Mouse (Mus musculus) MEL-GATA-1-ER (cell line): ENCODE measurements around the gene Rai14.
A peak's percentile ranks its signal among the peaks of the same experiment; 100 is the strongest.

Experiments used
- DNase-seq: peaks from one replicate; pipeline ENCODE4 v3.0.0-alpha.2; 2012; ENCODE audit warnings: low read depth; ENCODE audit errors: extremely low read depth

Rai14 gene

DNA sequence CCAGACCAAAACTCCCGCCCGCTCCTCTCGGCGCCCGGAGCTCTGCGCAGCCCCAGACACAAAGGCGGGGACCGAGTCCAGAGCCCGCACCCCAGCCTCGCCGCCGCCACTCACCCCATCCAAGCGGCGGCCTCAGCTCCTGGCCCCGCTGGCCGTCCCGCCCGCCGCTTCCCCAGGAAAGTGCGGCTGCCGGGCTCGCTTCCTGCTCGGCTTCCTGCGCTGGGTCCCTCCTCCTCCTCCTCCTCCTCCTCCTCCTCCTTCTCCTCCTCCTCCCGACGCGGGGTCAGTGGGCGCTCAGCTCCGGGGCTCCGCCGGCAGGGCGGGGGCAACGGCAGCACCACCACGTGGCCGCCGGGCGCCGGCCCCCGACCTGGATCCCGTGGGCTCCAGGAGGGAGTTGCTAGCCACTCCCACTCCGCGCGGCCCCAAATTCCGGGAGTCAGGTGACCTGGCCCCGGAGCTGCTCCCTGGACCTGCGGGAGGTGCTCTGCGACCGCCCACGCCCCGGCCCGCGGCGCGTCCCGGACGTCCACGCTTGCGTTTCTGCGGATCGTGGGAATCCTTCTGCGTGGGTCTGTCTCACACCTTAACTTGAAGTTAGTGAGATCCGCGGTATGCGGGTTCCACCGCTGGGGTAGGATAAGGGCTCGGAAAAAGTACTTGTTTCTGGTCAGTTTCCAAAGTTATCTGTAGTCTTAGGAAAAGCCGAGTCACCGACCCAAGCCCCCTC lies at the start of gene Rai14:
Gene Rai14 (minus strand): TSS at position 216 of the 730 bp plus-strand sequence.
- DNase-seq = no peak

DNA sequence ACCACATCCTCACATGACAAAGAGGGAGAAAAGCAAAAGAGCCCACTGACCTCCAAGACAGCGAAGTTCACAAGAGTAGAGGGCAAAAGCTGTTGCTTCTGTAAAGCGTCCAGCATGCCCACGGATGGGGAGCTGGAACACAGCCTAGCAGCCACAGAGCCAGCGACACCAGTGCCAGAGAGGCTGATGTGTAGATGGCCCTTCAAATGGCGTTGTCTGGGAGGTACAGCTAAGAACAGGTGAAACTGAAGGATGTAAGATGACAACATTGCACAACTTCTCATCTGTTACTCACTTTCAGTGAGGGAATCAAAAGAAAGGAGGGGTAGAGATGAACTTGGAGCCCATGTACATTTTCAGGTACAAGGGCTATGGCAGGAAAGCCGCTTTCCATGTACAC lies 47.0 kb upstream of the Rai14 start:
- DNase-seq = no peak

DNA sequence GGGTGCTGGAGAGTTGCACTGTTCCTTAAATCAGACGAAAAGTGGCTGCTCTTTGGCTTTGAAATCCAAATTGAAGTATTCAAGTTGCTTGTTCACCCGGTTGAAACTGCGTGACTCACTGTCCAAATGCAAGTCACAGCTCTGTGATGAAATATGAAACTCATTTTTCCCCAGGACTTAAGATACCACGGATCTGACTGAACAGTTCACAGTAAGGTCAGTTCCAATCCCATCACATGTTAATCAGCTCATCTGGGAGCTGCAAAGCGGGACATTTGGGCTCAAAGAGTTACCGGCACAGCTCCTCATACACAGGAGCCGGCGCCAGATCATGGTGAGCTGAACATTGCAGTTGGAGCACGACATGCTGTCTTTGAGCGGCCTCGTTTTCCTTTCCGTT lies 45.6 kb upstream of the Rai14 start:
- no peak for DNase-seq

DNA sequence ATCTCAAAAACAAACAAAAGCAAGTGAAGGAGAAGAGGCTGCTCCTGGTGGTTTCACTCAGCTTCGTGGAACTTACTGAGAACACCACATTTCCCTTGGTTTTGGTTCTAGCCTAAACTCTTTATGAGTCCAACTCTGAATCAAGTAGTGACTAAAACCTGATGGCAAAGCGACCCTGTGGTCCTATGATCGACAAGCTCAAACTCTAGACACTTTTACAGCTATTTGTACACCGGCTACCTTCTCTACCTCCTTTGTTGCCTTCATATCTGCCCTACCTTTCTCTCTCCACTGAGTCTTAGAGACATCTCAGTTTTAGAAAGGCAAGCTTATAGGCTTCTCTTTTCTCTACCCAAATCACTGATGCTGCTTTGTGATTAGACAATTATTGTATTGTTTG lies 45.0 kb upstream of the Rai14 start:
- no peak for DNase-seq

DNA sequence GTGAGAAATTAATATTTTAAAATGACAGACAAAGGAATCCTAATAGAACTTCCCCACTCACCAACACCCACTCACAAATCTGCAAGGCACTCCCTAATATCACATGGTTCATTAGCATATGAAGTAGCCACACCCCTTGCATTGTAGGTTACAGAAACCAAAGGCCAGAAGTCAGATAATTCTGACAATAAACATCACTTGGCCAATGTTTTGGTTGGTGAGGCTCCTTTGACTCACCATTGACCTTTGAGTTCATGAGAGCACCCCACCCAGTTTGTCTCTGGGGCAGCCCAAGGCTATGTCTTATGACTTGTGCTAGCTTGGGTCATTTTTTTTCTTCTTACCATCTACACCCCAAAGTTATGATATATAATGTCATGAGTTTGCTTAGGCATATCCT lies 44.4 kb upstream of the Rai14 start:
- DNase-seq = no peak

DNA sequence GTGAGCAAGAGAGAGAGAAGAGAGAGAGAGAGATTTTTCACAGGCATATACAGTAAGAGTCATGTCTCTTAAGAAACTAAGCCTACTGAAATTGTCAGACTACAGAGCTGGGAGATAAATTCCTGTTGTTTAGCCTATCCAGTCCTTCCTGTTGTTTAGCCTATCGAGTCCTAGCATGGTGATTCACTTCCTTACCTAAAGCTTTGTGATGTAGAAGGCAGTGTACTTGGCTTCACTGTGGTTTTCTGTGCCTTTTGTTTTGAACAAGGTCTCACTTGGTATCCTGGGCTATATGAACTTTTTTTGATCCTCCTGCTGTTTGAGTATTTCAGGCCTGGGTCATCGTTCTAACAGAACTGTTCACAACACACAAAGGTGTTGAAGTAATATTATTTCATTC lies 36.7 kb upstream of the Rai14 start:
- no peak for DNase-seq

DNA sequence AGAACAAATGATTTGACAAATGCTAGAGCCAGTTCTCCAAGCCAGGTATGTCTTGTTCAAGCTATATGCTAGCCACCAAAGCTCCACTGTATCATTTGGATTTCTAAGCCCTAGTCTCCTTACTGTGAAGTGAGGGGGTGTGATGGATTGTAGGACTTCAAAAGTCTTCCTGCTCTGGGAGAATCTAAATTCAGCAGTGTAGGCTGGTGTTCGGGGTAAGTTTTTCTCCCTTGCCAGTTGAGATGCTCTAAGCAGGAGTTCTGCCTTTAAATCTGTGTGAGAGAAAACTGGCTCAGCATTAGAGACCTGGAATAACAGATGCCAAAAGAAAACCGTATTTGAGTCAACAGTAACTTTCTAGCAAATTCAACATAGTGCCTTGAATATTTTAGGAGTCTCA lies 35.9 kb upstream of the Rai14 start:
- no peak for DNase-seq

DNA sequence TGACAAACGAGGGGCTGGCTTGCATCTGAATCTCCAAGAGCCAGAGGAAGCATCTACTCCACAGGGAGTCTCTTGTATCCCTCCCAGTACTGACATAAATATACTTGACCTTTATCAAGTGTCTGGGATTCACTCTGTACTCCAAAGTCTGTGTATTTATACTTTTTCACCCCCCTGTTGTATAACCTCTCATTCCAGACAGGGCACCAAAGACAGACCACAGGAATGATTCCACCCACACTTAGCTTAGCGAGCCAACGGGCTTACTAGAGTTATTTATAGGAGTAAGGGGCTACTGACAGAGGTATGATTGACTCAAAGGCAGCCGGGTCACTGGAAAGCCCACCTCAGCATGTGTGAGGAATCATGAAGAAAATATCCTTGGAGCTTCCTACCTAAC lies 35.3 kb upstream of the Rai14 start:
- no peak for DNase-seq

GRCm38 (mm10) chr15:10747638-10748037 lies 33.2 kb upstream of the Rai14 start:
- DNase-seq = peak; percentile 59

GRCm38 (mm10) chr15:10747226-10747625 lies 32.8 kb upstream of the Rai14 start:
- DNase-seq = no peak

DNA sequence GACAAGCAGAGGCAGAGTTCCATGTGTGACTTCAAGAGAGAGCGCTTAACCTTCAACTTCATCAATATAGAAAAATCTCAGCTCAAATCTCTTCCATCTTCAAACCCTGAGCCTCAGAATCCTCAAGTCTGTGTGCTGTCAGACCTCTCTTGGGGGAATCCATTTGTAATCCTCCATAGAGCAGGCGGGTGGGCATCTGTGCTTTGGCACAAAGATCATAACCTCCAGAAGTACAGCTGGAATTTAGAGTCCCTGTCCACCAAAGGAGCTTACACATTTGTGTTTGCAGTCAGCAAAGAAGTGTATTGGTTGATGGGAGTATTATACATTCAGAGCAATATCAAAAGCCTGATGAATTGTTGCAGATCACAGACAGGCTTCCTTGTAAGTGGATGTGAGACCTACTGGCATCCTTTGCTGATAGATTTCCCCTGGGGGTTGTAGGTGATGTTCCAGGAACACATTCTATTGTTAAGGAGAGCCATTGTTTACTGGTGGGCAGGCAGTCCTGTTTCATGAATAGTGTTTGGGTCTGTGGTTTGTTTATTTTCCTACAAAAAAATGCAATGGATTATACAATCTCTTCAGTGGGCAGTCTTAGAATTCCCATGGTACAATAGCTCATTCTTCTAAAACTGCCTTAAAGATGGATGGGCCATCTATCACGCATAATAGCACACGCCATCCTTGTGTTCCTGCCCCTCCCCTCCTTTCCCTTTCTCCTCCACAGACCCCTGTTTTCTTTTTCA lies 32.1 kb upstream of the Rai14 start:
- no peak for DNase-seq

DNA sequence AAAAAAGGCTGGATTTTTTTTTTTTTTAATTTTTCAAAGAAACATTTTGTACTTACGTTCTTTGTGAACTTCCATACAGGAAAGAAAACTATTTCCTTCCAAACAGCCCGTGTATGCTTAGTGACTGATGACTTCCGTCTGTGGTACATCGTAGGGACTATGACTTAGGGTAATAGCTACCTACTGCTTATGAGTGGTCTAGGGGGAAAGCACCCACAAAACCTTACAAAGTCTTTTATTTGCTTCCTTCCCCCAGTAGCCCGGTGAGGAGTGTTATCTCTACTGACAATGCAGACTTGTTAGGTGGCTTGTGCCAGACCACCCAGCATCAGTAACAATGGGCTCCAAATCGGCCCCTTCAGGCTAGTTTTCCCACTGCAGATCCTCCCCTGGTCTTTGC lies 28.0 kb upstream of the Rai14 start:
- no peak for DNase-seq

- DNase-seq = no peak
These were observed 24.9 kb upstream of the Rai14 start for GRCm38 (mm10) chr15:10739279-10739678.

DNA sequence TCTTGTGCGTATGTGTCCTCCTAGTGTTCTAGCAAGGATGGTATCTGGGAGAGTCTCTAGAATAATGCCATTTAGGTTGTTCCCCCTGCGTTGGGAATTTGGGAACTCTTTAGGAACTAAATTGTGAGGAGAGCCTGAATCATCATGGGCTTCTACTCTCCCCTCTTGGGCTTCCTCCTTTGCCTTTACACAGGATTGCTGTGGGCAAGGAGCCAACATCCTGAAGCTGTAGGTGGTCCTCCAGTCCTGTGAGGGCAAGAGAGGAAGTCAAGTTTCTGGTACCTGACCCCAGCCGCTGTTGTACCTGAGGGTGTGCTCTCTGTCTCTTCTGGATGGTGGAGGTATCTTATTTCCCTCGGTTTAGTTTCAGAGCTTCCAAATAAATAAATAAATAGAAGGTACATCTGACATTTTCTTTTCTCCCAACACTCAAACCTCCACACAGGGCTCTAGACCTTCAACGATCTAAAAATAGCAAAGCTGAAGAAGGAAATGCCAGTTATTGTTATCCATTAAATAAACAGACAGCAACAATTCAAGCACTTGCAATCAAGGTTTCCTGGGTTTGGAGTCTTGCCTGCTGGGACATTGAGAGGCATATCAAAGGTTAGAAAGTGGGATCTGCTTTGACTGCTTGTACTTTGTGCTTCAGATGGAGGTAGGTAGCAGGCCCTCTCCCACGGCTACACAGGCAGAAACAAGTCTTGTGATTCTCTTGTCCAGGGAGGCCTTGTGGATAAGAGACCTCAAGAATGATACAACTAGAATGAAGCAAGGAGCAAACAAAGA lies 24.1 kb upstream of the Rai14 start:
- DNase-seq = no peak

GRCm38 (mm10) chr15:10735948-10736347 lies 21.5 kb upstream of the Rai14 start:
- no peak for DNase-seq

DNA sequence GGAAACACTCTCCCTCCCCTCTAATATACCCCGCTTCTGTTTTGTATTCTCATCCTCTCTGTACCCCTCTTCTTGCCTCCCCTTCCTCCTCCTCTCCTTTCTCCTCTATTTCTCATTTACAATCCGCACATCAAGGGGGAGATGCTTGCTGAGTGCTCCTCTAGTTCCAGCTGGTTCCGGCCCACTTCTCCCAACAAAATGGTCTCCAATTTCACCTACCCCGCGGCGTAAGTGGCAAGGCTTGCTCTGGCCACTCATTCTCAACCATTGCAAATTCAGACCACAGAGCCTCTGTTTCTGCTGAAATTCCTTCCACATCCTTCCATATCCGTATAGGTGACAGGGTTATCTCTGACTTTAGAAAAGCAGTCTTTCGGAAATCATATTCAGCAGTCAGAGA lies 20.8 kb upstream of the Rai14 start:
- DNase-seq = no peak

DNA sequence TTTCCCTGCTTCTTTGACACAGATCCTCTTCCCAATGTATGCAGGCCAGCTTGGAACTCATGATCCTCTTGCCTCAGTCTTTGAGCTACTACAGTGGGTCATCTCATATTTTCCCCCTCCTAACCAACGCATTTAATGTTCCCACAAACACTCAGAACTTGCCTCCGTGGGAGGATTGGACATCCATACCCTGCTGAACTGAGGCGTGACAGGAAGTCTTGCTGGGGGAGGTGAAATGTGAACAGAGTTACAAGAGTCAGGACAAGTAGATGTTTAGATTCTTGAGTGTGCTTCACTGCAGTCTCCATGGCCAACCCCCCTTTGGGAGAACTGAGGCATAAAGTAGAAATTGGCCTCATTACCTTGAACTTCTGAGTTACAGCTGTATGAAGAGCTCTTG lies 17.0 kb upstream of the Rai14 start:
- no peak for DNase-seq

DNA sequence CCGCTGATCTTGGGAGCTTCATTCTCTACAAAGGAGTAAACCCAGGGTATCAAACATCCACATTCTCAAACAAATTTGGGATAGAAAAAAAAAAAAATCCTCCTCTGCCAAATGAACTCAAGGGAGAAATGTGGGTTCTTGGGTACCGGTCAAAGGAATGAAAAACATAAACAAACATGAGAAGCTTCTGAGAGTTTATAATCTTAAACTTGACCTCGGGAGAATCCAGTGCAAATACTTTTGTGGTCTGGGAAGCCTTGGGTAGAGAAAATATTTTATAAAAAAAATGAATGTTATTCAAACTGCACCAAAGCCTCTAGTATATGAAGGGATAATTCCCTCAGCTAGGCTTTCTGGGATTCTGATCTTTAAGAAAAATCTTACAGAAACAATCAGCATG lies 11.8 kb upstream of the Rai14 start:
- no peak for DNase-seq

DNA sequence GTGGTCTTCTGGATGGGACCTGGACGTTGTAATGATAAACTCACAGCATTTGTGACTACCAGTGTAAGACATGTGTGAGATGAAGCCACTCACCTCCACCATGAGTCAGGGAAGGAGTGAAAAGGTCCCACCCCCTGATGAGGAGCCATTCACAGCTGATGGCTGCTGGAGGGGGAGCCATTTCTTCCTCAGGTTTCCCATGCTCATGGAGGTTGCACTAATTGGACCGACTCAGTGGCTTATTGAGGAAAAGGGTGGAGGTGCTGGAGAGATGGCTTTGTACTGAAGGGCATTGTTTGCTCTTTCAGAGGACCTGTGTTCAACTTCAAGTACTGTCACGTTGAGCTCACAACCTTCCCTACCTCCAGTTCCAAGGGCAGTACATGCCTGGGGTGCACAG lies 10.4 kb upstream of the Rai14 start:
- no peak for DNase-seq

GRCm38 (mm10) chr15:10723507-10723906 lies 9.1 kb upstream of the Rai14 start:
- DNase-seq = peak; percentile 45

DNA sequence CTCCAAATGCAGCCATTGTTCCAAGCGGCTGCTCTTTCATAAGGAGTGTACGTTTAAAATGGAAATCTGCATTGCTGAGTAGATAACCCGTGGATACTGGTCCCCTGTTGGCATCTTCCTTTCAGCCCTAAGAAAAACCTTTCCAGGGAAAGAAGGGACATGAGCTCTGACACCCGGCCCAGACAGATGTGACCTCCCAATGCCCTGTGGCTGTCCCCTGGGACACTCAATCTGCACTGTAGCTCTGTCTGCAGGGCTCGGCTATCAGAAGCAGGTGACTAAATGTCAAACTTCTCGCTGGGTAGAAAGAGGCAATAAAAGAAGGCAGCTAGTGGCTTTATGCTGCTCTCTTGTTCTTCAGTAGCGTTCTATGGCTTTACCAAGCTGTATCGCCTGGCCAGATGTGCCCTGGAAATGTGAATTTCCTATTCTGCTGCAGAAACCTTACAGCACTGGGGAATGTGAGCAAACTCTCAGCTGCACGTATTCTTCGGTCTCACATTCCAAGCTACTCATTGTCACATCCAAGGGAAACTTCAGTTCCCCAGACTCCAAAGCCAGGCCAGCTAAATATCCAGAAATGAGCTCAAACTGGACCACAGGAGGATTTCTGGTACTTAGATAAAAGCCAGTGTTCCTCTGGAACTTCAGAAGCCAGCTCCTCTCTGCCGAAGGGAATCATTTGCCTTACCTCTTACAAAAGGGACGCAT lies 8.4 kb upstream of the Rai14 start:
- no peak for DNase-seq
